Mouse (Mus musculus): ENCODE measurements at regions not wholly inside any gene's neighbourhood (a gene's known extent, or its start where the extent isn't known, plus 50 kb on each side); places are given as distances from the start of the nearest gene placed in this dataset.
"Not testable (repeated sequence)": the region's sequence is repeated elsewhere in the genome, so short reads cannot be mapped to it uniquely, and the experiment has no call there.

DNA sequence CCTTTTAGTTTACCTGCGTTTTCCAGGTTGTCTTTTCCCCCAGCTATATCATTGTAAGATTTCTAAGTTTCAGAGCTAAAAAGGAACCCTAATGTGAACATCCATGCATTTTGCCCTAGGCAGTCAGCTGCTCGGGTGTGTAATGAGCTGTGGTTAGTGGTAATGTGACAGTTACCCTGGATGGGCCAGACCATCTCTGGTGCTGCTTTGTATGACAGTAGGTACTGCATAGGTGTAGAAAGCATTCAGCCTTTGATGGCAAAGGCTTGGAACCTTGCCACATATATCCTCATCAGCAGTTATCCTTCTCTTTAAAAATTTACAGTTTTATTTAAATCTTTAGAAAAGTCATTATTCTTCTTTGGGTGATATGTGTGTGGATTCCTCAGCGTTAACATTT is 222.5 kb downstream of the Dact1 start:
- no peak for DNase-seq (ENCODE audit: low spot score)

- no peak for DNase-seq (ENCODE audit: low spot score)
Measured at GRCm38 (mm10) chr12:71532708-71533450, 223.2 kb downstream of the Dact1 start.

DNA sequence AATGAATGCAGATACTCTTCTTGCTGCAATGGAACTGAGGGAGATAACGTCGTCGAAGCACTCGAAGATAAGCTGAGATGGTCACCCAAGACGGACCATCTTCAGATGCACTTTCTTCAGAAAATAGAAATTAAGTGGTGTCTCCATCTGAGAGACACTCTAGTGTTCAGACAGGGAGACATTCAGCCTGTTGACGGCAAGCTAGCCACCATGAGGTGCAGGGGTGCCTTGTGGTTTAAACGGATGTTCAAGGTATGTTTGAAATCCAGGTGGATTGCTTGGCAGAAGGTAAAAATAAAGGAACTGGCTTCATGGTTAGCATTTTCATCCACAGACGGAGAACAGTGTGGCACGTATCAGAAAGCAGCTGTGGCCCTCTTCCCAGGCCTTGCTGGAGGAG is 224.0 kb downstream of the Dact1 start:
- no peak for DNase-seq (ENCODE audit: low spot score)

GRCm38 (mm10) chr12:71534199-71534598 is 224.5 kb downstream of the Dact1 start:
- no peak for DNase-seq (ENCODE audit: low spot score)

DNA sequence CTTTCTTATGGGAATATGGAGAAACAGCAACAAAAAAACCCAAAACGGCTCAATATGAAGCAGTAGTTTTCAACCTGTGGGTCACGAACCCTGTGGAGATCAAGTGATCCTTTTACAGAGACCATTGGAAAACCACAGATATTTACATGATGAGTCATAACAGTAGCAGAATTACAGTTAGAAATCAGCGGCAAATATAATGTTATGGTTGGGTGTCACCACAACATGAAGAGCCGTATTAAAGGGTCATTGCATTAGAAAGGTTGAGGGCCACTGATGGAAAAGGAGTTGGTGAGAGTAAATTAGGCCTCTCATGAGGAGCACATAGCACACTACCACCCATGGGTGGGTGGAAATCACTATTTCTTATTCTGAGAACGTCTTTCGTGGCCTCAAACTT is 225.6 kb downstream of the Dact1 start:
- no peak for DNase-seq (ENCODE audit: low spot score)

DNA sequence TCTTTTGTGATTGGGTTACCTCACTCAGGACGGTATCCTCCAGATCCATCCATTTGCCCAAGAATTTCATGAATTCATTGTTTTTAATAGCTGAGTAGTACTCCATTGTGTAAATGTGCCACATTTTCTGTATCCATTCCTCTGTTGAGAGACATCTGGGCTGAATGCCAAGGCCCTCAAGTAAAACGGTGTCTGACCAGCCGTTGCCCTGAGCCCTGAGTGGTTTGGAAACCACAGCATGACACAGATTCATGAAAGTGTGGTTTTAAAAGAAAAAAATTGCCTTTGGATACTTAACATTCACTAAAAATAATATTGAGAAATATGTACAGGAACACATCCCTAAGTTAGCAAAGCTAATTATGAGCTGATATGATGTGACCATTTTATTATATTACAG is 226.1 kb downstream of the Dact1 start:
- not testable (repeated sequence) for DNase-seq (ENCODE audit: low spot score)

- DNase-seq (ENCODE audit: low spot score) = no peak
Measured at GRCm38 (mm10) chr12:71538691-71539090, 229.0 kb downstream of the Dact1 start.

- DNase-seq (ENCODE audit: low spot score) = no peak
Measured at GRCm38 (mm10) chr12:71540279-71540678, 230.6 kb downstream of the Dact1 start.

DNA sequence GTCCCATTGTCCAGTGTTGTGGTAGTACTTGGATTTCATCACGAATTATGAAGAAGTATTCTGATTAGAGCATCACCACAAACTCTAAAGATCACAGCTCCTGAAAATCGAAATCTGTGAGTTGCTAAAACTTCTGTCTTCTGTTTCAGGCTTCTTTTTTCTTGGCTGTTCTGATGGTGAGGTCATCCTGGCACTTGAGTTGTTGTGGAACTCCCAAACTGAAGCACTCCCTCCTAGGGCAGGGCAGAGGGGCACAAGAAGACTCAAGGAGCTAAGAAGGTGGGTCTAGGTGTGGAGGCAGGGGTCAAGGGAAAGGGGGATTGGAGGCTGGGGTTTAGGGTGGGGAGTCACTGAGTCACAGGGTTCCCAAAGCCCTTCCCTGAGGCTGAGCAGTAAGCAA is 232.3 kb downstream of the Dact1 start:
- DNase-seq (ENCODE audit: low spot score) = no peak

DNA sequence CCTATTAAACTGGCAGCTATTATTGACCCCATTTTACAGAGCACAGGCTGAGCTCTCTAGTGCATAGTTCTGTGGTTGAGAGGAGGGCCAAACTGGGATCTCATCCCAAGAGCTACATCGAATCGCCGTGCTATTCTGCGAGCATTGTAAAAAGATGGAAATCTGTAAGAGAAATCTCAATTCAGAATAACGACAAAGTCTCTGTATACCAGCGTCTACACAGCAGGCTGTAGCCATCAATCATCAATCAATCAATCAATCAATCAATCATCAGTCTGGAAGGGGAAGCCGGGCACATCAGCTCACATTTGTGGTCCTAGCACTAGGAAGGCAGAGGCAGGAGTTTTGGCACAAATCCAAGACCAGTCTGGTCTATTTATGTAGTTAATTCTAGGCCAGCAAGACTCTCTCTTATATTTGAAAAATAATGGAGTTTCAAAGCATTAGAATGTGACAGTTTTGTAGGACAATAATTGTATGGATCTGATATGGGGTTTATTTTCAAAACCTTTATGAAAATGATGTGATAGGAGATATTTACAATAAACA is 234.0 kb downstream of the Dact1 start:
- no peak for DNase-seq (ENCODE audit: low spot score)

DNA sequence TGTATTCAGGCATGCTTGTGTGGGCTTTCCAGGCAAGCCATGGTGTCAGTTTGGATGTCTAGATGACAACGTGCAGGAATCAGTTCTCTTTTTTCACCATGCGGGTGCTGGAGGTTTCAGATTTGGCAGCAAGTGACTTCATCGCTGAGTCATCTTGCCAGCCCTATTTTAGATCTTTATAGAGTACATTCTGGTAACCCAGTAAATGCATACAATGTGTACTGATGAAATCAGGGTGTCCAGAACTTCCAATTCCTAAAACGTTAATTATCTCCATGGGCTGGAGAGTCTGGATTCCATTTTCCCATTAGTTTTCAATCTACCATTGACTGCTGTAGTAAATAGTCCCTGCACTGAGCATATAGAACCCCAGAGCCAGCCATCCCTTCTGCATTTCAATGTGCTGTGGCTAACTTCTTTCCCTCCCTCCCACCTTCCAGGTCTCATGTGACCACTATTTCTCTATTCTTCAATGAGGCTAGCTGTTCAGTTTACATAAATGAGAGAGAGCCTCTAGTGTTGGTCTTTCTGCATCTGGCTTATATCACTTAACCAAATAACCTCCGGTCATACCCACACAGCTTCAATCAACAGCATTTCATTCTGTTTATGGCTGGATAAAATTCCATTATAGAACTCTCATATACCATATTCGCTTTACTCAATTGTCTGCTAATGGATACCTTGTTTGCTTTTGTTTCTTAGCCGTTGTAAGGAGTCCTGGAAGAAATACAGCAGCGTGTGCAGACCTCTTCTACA is 234.9 kb downstream of the Dact1 start:
- no peak for DNase-seq (ENCODE audit: low spot score)

DNA sequence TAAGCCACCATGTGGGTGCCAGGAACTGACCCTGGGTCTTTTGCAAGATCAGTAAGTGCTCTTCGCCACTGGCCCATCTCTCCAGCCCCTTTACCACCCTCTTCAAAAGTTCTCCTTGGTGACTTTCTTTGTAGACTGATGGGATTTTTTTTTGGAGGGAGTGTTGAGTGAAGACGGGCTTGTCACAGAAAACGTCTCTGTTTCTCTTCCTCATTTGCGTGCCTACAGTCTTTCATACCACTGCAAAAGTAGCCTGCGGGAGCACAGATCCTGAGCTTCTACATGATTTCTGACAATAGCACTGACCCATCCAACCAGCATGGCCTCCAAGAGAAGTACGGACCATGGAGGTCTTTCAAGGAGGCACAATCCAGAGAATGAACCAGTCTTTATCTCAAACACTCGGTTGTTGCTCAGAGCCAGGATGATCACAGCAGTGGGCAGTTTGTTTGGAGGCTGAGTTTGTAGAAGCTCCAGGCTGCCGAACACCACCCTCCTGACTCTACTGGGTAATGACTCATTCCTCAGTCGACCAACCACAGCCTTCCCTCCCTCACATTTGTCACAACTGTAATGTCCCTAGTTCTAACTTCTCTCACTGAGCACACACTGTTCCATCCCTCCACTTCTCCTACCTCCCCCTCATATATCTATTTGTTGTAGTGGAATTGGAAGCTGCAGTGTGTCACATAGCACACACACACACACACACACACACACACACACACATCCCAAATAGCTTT is 237.0 kb downstream of the Dact1 start:
- DNase-seq (ENCODE audit: low spot score) = no peak

DNA sequence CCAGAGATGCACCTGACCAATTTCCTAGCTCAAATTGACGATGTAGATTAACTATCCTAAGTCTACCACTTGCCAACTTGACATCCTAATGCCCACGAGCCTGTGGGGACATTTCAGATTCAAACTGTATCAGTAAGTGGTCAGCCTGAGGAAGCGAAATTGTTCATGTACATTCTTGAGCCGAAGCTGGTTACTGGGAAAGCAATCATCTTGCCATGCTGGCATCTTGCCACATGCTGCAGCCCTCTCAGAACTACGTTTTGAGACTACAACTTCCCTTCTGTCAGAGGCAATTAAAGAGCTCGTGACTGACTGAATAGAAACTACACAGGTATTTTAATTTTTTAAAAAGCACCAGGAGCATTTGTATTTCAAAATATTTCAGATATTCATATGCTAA is 239.7 kb downstream of the Dact1 start:
- no peak for DNase-seq (ENCODE audit: low spot score)

DNA sequence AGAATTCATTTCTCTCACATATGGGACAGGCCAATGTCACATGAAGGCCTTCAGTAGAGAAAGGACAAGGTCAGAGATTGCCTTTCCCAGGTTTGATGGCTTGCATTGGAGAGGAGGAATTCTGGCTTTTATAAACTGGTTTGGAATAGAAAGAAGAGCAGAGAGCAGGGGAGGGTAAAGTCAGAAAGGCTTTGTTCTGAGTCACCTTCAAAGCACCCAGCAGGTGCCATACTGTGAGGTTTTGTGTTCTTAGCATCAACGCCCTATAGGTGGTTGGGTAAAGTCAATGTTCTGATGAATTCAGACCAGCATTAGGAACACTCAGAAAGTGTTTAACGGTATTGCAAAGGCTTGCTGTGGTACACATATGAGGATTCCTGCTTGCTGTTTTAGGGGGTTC is 244.5 kb downstream of the Dact1 start:
- no peak for DNase-seq (ENCODE audit: low spot score)

DNA sequence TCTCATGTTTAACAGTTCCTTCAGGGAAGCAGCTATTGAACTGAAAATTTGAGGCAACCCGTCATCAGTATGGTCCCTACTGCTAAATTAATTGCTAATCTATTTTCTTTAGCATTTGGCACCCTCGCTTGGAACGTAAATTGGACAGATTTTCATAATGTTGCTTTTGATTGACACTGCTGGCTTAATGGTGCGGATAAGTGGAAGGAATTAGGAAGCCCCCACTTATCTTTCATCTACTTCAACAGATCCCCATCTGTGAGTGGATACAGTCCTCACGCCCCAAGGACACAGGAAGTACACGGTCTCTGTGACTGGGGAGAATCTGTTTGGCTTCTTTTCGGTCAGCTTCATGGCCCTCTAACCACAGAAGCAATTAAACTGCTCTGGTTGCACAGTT is 251.6 kb downstream of the Dact1 start:
- DNase-seq (ENCODE audit: low spot score) = no peak

DNA sequence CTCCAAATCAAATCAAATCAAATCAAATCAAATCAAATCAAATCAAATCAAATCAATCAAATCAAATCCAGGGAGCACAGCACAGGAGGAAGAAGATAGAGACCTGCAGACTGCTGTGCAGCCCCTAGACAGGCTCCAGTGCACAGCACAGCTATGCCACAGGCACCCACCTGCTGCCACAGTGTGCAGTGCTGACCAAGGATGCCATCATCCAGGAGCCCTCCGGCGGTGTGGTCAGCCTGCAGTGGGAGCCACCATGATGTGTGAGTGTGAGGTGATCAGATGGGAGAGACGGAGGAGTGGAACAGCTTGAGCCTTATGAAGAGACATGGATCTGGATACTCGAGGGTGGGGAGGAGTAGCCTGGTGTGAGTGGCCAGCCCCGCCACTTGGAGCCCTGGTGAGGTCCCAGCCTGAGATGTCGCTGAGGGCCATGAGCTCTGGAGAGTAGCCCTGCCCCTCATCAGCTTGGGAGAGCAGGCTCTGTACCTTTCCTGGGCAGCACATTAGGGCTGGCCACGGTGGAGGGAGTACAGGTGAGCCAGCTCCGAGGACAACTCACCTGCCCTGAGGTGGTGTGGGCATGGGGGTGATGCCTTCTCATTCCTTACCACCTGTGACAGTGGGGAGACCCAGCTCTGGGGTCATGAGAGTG is 252.4 kb downstream of the Dact1 start:
- no peak for DNase-seq (ENCODE audit: low spot score)

- DNase-seq (ENCODE audit: low spot score) = no peak
Measured at GRCm38 (mm10) chr12:71563219-71563618, 253.5 kb downstream of the Dact1 start.

- DNase-seq (ENCODE audit: low spot score) = no peak
Measured at GRCm38 (mm10) chr12:71566371-71566770, 256.7 kb downstream of the Dact1 start.

GRCm38 (mm10) chr12:71568251-71568650 is 258.6 kb downstream of the Dact1 start:
- DNase-seq (ENCODE audit: low spot score) = no peak

DNA sequence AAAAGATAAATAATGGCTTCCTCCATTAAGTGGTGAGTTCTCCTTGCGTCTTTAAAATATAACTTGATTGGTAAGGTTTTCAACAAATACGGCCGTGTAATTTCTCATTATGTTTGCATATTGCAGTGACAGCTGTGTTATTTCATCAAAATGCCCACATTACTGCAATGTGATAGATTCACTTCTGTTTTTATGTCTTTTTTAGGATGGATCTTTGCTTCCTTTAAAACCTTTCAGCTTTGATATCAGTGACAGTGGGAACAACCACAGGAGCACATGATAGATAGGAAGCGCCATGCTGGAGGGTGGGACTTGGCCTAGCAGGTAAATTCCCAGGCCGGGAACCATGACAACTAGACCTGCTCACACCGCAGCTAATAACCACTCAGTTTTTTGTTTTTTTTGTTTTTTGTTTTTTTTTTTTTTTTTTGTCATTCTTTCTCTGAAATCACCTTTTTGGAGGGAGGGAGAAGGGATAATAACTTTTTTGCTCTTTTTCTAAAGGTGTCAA is 259.3 kb downstream of the Dact1 start:
- no peak for DNase-seq (ENCODE audit: low spot score)

DNA sequence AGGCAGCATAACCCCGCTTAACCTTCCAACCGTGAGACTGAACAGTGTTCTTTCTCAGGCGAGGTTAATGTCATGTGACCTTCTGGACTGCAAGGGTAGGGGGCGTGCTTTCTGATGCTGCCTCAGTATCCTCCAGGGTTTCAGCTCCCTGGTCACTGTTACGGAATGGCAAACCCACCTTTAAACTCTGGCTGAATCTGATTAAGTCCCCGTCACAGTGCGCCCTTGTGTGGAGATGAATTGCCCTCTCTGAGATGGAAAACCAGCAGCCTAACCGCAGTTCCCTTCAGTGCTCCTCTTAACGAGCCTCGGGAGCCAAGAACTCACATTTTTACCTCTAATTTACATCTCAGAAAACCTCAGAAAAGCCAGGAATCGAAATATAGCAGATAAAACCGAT is 260.0 kb downstream of the Dact1 start:
- no peak for DNase-seq (ENCODE audit: low spot score)

DNA sequence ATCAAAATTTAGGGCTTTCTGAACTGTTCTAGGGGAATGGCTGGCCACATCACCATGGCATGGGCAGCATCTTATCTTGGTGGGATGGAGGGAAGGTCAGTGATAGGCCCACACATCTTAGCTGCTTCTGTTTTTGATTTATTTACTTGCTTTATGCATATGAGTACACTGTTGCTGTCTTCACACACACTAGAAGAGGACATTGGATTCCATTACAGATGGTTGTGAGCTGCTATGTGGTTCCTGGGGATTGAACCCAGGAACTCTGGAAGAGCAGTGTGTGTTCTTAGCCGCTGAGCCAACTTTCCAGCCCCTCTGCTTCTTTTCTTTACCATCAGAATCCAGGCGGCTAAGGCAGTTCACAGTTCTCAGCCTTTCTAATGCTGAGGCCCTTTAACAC is 260.4 kb downstream of the Dact1 start:
- no peak for DNase-seq (ENCODE audit: low spot score)

Data from lung, postnatal 25 days (tissue).